Mouse (Mus musculus): ENCODE results near the gene Arl4c.

Gene Arl4c

DNA sequence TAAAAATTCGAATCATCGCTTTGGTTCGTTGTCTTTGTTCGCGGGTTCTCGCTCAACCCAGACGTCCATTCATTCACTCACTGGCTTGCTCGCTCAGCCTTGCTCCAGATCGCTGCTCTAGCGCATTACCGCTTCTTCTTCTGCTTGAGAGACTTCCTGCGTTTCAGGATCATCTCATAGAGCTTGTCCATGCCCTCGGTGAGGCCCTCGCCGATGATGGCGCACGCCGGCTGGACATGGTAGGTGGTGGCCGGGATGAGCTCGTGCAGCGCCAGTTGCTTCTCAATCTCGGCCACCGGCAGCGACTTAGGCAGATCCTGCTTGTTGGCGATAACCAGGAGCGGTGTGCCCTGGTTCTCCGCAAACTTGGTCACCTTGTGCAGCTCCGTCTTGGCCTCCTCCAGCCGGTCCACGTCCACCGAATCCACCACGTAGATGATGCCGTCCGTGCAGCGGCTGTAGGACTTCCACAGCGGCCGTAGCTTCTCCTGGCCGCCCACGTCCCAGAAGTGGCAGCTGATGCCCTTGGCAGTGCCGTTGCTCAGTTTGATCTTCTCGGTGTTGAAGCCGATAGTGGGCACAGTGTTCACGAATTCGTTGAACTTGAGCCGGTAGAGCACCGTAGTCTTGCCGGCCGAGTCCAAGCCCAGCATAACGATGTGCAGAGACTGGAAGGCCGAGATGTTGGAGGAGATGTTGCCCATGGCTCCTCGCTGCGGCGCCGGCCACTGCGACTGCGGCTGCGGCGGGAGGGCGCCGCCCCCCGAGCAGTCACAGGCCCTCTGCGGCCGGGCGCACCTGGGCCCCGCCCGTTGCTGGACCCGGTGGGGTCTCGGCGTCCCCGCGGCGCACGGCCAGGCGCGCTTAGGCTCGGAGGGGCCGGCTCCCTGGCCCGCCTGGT, 810 bp downstream of the Arl4c start:
- DNase-seq (ENCODE audit: low spot score in 2 of 2) = peak; percentile 4 to 57

DNA sequence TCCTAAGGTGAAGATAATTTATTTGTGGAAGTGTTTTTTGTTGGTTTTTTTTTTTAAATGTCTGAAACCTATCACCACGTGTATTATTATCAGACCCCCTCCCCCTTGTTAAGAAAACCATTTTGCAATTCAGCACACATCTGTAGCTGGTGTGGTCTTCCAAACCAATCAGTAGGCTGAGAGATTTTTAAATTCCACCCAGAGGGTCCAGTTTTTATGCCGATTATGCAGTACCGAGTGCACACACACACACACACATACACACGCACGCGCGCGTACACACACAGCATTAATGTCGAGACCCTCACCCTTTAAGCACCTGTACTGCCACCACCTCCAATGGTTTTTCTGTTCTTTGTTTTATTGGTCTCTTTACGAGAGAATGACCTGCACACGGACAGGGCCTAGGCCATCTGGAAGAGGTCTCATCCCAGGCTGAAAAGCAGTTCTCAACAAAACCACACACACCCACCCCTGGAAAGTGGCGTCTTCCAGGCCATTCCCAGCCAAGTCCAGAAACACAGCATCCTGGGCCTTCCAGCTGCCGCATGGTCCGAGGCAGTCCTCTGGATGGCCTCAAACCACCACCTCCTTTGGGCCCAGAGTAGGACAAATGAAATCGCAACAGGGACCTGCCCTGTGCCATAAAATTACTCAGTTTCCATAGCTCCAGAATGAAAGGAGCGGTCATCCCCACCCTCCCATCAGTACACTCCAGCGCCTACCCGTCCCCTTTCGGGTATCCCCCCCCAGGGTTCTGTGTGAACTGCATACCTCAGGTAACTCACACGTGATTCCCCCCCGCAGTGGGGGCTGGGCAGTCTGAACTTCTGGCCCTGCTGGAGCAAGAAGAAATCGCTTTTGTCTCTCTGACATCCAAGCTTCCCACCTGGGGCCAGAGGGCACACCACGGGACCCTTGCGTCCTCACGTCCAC, 1.9 kb downstream of the Arl4c start:
- peak in 1 of 2 experiments; percentile 12 for DNase-seq (ENCODE audit: low spot score in 2 of 2)

DNA sequence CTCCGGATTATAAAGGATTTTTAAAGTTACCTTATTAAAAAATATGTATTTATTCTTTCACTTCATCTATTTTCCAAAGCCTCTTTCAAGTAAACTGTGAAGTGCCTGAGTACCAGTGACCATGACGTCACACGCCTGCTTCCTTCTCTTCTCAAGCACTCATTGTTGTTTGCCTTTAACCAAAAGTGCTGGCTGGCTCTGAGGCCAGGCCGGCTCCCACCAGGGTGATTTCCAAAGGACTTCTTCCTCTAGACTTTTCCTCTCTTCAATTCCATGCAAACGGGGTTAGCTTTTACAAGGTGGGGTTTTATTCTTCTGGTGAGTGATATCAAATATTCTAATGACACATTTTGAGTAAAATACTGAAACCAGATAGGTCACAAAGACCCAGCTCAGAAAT, 2.6 kb downstream of the Arl4c start:
- no peak for DNase-seq (ENCODE audit: low spot score in 2 of 2)

DNA sequence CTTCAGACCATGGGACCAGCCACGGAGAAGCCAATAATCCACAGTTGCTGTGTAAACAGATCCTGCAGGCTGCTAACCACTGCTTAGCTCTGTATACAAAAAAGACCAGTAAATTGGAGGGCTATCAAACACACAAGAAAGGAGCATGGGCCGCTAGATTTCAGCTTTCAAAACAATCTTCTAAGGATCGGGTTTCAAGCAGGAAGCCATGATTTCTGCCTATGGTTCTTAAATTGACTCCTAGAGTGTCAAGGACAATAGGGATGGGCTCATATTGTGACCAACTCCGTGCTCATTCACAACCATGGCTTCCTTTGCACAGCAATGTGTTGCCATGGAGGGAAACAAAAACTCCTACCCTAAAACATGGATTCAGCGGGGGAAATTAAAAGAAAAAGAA, 3.1 kb downstream of the Arl4c start:
- no peak for DNase-seq (ENCODE audit: low spot score in 2 of 2)

DNA sequence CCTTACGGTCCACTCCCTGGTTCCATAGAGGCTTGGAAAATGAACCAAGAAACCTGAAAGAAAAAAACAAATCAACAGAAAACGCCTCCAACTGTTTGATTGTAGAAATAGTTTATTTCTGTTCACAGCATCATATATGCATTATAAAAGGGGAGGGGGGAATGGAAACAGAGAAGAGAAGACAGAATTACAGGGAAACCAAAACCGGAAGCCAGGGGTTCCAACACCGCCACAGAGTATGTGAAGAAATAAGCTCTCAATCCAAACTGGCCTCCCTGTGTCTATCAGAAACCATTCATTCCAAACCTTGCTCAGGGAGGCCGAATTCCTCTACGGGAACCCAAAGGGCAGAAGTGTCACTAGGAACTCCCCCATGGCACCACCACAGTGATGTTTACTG, 3.9 kb downstream of the Arl4c start:
- no peak for DNase-seq (ENCODE audit: low spot score in 2 of 2)

DNA sequence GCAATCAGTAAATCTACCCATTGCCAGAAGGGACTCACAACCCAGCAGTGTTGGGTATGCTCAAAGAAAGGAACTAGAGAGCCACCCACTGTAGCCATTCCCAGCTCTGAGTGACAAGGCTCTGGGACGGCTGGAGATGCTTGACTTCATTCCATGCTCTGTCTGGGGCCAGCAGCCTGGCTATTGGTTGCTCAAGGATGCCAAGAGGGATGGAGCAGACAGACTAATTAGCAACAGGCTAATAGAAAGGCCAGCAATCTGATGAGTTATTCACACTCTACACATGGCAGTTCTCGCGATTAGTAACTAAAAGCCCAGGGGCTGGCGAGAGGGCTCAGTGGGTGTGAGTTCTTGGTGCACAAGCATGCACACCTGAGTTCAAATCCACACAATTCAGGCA, 5.6 kb downstream of the Arl4c start:
- no peak for DNase-seq (ENCODE audit: low spot score in 2 of 2)

DNA sequence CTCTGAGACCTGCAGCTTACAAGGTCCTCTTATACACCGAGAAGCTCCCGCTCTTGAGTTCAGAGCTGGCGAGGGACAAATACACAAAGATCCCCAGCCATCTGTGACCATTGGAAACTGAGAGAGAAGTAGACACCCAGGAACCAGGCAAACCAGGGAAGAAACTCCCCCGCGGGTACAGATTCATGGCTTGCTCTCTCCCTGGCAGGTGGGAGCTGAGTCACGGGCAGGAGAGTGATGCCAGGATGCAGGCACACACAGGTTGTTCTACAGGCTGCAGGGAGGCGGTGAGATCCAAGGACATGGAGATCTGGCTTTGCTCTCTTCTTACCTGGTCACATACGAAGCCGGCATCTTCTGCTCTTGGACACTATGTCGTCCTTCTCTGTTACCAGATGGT, 7.7 kb downstream of the Arl4c start:
- no peak for DNase-seq (ENCODE audit: low spot score in 2 of 2)

DNA sequence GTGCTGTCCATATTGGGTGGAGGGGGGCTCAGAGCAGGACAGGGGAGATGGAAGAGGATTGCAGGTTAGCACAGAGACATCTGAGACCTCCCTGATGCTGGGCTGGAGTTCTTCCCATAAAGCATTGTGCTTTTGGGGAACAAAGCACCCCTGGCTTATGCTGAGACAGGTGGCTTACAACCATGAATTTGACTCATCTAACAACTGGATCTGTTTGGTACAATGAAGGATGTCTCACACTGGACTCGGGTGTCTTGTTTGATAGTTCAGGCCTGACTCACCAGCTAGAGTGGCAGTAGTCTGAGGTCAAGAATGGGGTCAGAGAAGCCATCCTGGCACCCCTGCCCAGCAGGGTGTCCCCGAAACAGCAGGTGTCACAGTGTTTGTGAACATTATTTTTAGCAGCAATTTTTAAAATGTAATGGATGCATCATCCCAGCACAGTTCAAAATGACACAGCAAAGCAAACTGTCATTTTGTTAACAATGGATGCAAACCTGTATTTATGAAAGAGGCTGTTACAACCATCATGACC, 9.7 kb downstream of the Arl4c start:
- DNase-seq (ENCODE audit: low spot score in 2 of 2) = no peak

DNA sequence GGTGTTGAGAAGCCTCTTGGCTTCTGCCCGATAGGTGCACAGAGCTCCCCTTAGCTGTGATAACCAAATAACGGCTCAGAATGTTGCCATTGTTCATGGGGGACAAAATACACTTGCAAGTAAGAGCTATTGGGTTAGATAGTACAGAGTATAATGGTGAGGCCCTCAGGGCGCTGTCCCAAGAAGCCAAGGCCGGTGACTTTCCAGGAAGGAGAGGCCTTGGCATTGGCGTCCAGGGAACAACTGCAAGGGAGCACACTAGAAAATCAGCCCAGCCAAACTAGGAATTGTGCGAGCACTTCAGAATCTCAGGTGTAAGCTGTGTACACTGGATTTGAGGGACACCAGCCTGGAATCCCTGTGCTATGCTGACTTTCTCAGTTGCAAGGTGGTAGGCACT, 11.4 kb downstream of the Arl4c start:
- no peak for DNase-seq (ENCODE audit: low spot score in 2 of 2)

DNA sequence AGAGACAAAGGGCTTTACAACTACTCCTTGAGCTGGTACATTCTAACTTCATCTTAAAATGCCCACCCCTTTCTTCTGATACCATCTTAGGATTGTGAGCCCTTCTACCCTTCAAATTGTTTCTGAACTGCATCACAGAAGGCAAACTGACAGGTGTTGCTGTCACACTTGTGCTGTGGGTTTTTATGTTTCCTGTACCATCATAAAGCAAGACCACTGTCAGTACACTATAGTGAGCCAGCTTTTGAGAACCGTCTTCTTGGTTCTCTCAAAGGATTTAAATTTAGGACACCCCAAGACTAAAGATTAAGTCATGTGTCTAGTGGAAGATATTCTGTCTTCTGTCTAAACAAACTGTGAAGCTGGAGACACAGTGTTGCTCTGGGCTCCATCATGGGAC, 17.3 kb downstream of the Arl4c start:
- no peak for DNase-seq (ENCODE audit: low spot score in 2 of 2)

DNA sequence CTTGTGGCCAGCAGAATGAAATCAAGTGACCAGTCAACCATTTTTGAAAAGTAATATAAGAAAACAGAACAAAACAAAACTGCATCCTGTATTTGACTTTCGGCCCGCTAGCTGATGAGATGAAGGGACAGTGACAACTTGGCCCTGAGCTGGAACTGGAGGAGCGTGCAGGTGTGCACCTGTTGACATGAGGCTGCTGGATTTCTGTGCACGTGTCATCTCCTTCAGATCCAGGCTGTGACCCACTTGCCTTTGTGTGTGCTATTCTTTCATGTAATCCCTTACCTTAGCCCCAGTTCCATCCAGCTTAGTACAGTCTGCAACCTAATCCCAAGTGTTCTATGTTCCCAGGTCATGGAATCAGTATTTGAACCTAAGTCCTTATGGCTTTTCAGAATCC, 20.4 kb downstream of the Arl4c start:
- DNase-seq (ENCODE audit: low spot score in 2 of 2) = no peak

DNA sequence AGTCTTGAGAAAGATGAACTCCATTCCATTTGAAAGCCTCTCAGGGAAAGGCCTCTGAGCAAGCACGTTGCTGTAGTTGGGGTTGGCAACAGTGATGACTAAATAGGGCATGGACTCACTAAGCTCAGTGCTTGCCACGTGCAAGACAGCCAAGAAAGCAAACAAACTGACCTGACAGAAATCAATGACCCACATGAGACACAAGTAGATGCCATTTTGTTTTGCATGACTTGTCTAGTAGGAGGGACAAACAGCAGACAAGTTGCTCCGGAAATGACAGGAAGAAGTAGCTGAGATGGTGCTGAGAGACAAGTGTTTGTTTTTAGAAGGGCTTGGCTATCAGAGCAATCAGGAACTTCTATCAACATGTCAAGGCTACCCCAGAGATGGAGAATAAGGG, 21.2 kb downstream of the Arl4c start:
- no peak for DNase-seq (ENCODE audit: low spot score in 2 of 2)

DNA sequence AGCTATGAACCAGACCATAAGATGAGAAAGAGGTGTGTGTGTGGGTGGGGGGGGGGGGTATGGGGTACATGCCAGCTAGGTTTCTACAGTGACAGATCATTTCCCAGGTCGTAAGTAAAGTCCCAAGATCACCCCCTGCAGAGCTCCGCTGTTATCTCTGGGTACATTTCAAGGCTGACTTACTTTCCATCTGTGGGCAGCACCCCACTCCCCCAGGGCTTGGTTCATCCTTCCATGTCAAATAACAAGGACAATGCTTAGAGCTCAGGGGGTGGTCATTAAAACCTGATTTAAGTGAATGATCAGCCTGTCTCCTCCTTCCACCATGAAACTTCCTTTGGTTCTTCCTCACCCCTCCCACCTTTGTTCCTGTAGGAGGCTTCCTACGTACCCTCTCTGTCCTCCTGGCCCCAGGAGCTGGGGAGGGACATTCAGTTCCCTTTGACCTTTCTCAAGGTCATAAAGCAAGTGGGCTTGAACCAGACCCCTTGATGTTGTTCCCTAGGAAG, 23.7 kb downstream of the Arl4c start:
- no peak for DNase-seq (ENCODE audit: low spot score in 2 of 2)

DNA sequence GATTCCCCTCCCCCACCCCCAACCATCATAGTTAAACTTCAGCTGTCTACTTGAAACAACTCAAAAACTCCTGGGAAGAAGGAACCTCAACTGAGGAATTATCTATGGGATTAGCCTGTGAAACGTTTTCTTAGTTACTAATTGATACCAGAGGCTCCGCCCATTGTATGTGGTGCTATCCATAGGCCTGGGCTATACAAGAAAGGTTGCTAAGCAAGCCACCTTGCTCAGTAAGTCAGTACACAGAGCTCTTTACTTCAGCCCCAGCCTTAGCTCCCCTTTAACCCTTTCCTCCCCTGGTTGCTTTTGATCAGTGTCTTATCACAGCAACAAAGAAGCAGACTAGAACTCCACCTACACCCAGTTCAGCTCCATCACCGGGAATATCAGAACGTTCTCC, 31.2 kb downstream of the Arl4c start:
- no peak for DNase-seq (ENCODE audit: low spot score in 2 of 2)

DNA sequence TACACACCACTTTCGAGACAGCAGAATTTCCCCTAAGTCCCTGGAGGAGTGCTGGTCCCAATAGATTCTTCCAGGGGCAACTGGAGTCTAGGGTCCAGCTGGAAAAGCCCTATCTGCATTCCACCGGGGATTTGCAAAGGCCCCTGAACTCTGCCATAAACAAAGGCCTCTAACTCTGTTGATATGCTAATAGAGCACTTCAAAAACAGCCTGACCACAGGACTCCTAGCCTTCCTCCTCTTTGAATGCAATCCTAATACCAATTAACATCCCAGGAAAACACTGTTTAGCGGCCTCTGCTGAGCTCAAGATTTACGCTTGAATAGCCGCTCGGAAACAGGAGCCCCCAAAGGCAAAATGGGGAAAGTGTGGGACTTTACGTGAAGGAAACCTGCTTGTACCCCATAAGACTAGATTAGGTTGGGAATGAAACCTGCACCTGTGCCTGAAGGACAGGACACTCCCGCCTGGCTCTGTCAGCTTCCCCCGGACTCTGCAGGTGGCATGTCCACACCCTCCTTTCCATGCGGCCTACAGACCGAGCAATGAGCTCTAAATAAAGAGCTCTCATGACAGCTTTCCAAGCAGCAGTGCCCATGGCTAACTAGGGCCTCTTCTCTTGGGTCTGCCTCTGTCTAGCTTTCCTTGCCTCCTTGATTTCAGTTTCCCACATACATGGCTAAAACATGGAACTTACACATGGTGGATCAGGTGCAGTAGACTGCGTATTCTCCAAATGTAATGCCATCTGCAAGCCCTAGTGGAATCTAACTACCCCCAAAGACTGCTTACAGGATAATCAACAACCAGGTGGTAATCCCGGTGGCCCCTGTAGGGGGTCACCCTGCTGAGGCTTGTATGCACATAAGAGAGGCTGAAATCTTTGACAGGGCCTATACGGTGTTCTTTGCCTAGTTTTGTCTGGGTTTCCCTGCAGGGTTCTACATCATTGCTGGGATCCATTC, 32.9 kb downstream of the Arl4c start:
- DNase-seq (ENCODE audit: low spot score in 2 of 2) = no peak

DNA sequence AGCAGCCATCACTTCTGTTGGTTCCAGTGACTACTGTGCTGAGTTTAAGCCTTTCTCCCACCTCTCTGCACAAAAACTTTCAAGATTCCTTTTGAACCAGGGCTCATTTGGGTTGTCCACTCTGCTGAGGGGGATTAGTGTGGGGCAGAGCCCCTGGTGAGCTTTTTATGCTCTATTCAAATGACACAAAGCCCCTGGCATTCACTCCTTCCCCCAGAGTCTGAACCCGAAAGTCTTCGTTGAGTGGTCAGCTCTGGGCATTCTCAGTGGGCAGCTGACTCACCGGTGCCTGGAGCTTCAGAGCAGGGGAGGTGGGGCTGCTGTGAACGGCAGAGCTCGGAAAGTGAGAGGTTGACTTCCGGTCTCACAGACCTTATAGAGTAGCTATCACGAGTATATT, 33.7 kb downstream of the Arl4c start:
- no peak for DNase-seq (ENCODE audit: low spot score in 2 of 2)

DNA sequence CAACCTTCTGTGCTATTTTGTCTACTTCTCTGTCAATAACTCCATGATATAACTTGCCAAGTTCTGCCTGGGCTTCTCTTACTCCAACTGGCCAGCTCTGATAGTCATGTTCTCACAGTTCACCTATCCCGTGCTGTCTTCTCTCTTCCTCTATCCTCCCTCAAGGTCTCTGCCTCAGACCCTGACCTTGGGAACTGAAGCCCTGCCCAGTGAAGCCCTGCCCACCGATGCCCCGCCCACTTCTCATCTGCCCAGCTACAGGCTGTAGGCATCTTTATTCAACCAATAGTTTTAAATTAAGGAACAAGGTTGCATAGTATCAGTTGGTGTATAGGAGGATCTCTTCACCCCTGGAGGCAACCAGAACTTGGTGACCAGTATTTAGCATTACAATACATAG, 37.4 kb downstream of the Arl4c start:
- DNase-seq (ENCODE audit: low spot score in 2 of 2) = no peak

DNA sequence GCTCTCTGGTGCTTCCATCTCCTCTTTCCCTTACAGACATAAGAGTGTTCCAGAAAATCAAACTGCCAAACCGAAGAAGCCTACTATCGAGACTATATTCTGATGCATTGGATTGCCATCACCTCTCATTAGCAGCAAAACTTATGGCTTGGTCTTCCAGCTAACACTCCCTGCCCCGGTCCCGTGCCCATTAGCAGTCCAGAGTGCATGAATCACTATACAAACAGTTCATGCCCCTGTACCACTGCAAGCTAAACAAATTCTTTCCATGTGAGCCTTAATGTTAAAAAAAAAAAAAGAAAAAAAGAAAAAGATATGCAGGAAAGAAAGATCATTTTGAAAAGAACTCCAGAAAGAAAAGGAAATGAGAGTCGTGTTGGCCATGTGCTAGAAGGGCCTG, 39.3 kb downstream of the Arl4c start:
- DNase-seq (ENCODE audit: low spot score in 2 of 2) = peak in 1 of 2 experiments; percentile 31

DNA sequence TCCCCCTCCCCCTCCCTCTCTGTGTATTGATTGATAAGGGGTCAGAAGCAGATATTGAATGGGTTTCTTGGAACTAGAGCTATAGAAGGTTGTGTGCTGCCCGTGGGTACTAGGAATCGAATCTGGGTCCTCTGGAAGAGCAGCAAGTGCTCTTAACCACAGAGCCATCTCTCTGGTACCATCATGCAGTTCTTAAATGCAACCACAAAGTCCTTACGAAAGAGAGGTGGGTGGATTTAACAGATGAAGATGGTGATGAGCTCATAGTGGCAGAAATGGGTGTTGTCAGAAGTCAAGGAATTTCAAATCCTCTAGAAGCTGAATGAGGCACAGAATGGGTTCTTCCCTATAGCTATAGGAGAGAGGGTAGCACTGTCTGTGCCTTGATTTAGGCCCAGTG, 40.8 kb downstream of the Arl4c start:
- DNase-seq (ENCODE audit: low spot score in 2 of 2) = no peak

DNA sequence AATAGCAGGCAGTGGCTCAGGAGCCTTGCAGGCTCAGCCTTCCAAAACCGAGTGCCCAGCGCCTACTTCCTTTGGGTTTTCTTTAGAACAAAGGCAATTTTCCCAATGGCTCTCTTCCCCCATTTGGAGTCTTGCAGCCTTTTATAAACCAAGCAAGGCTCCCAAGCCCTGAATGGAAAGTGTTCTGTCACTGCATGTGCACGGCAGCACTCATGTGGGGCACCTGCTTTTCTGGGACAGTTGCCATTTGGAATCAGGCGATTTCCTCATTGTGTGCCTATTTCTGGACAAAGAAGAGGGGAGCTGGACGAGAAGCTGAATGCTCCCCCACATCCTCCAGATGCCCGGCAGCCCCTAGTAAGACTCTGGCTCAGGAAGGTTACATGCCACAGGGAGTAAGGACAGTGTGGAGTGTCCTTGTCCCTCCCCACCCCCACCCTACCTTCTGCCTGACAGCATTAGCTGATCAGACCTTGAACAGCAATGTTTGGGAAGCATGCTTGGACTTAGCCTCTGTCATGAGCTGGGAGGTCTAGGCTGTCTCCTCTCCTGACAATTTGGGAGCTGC, 43.6 kb downstream of the Arl4c start:
- no peak for DNase-seq (ENCODE audit: low spot score in 2 of 2)

DNA sequence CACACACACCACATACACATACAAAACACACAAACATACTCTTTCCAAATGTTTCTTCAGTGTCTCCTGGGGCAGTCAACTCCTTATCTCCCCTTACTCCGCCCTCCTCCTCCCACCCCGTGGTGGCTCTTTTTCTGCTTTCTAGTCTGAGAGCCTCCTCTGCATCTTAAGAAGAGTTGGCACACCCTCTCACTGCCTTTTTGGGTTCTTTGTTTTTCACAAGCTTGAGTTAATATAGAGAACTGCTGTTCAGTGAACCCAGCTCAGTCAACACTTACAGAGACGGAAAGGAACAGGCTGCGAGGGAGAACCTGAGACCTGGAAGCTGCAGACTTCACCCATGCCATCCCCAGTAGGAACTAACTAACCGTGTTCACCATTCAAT, 45.9 kb downstream of the Arl4c start:
- DNase-seq (ENCODE audit: low spot score in 2 of 2) = no peak
